Mouse (Mus musculus) activated CD4-positive, CD25-positive, alpha-beta regulatory T cell, adult 4 months (primary cell): ENCODE measurements around the gene Midn. TPM values are rescaled to one million over a fixed set of nuclear protein-coding genes. Genes with fewer than 3 reads are reported as not detected.
"Not testable (repeated sequence)": the region's sequence is repeated elsewhere in the genome, so short reads cannot be mapped to it uniquely, and the experiment has no call there.

Experiments
- ATAC-seq: one replicate; pipeline ENCODE4 v1.8.0; 2017
- polyA plus RNA-seq, 2 experiments: library from polyadenylated mRNA; unstranded; fragments of 100-300 nt; shearing (Covaris generic); gene quantifications; one replicate each; pipeline ENCODE4 v1.2.1; 2017

Gene Midn
- polyA plus RNA-seq, 2 experiments from 2014 or later: 7.3 to 9.2 TPM

- ATAC-seq: peak; percentile 3
Measured at GRCm38 (mm10) chr10:80159021-80159560, 11.0 kb downstream of the Midn start.

DNA sequence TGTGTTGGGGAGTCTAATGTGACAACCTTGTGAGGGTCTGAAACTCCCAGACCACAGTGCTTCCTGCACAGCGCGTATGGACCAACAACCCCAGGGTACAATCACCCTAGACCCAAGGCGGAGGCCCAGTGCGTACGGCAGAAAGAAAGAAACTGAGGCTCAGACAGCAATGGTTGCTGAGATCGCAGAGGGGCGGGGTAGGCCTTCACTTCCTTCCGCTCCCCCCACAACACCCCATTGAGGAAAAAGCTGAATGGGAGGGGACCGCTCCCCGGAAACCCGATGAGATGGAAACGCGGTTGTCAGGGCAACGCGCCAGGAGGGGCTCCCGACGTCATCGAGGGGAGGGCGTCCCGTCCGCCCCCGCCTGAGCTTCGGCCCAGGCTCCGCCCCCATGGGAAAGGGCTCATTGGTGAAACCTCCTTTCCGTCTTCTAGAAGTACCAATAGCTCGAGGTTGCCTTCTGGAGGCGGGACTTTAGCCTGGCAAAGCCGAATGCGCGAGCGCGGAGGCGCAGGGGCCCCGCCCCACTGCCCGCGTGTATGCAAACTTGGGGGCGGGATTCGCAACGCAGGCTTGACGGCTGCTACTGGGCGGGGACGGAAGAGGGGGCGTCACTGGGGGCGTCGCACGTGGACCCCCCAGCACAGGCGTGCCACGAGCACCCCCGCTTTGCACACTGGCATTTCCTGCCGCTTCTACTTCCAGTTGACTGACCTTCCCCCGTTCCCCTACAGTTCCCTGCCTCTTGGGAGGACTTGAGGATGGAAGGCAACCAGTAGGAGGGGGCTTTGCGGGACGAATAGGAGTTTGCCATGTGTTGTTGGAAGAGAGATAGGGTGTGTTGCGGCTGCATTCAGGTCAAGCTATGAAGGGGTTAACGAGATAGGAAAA is 11.7 kb downstream of the Midn start:
- peak; percentile 77 for ATAC-seq

GRCm38 (mm10) chr10:80160455-80161371 is 12.6 kb downstream of the Midn start:
- no peak for ATAC-seq

DNA sequence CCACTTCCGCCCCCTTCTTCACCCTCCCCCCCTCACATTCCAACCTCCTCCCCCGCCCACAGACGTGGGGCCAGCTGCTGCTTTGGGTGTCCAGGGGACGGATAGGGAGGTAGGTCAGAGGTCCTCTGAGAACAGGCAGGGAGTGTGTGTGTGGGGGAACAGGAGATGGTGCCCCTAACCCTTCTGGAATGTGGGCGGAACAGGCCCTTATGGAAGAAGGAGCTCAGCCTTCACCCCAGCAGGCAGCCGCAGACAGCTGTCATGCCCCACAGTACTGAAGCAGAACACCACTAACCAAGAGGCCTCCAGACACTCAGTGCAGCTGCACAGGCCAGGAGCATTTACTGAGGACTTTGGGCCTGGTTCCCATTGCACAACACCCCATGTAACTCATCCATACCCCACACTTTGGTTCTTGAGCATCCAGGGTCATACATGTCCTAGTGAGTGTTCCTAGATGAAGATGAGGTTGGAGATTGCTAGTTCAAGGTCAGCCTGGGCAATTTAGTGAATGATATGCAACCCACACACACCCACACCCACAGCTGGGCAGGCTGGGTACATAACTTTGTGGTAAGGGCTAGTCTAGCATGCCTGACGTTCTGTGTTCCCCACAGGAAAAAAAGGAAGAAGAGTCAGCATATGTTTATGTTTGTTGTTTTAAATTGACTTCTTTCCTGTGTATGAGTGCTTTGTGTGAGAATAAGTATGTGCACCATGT is 13.6 kb downstream of the Midn start:
- ATAC-seq: no peak

GRCm38 (mm10) chr10:80162243-80162608 is 14.2 kb downstream of the Midn start:
- ATAC-seq: no peak

GRCm38 (mm10) chr10:80162716-80163299 is 14.7 kb downstream of the Midn start:
- ATAC-seq: no peak

DNA sequence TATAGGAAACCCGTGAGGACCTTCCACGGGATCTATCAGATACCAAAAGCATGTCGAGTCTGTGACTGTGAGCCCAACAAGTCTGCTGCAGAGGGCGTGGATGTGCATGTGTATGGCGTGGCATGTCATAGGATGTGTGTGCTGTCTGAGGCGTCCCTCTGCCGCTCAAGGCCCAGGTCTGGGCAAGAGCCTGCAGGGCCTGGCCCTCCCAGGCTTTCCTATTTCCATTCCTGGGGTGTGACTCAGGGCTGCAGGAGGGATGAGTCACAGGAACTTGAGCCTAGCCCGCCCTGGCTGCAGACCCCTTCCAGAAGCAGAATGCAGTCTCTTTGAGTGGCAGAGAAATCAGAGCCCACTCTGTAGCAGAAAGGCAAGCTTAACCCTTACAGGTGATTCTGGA is 15.6 kb downstream of the Midn start:
- ATAC-seq: no peak

GRCm38 (mm10) chr10:80164161-80164997 is 16.3 kb downstream of the Midn start:
- ATAC-seq: no peak

- ATAC-seq: peak; percentile 17
Measured at GRCm38 (mm10) chr10:80164998-80165344, 16.9 kb downstream of the Midn start.

DNA sequence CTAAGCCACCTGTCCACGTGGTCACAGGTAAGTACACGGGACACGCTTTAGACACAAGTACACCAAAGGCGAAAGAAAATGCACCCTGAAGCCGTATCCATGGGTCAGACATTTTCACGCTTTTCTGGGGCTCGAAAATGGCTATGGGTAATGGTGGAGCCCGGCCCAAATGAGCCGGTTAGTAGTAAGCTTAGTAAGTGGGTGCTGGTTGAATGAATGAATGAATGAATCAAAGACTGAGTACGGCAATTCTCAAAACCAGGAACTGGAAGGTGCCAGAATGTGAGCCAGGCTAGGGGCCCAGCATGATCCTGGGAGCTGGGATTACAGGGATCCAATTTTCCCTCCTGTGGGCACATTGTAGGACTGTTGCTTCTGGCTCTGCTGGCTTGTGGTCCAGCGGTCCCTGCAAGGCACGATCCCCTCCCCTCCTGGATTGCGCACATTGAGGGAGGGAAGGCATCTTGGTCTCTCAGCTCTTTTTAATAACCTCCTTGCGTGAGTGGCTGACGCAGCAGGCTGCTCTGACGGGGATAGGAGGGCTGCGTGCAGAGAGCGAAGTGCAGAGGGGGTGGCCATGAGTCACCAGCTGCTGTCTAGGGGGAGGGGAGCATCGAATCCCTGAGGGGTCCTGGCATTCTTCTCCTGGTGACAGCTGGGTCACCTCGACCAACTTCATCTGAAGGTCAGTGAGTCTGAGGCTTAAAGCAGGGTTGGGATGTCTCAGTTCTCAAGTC is 17.5 kb downstream of the Midn start, which contains the start of gene Cirbp:
Gene Cirbp, plus strand, starts transcription at position 594 of the 737 bp plus-strand sequence.
- ATAC-seq: no peak

DNA sequence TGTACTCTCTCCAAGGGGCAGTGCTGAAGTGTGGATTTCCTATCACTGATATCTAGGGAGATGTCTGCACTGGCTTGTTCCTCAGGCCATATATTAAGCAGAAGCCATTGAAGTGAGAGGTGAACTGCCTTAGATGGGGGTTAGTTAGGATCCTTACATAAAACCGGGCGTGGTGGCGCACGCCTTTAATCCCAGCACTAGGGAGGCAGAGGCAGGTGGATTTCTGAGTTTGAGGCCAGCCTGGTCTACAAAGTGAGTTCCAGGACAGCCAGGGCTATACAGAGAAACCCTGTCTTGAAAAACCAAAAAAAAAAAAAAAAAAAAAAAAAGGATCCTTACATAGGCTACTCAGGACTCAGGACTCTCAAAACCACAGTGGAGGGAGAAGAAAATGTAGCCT is 18.1 kb downstream of the Midn start:
- not testable (repeated sequence) for ATAC-seq

DNA sequence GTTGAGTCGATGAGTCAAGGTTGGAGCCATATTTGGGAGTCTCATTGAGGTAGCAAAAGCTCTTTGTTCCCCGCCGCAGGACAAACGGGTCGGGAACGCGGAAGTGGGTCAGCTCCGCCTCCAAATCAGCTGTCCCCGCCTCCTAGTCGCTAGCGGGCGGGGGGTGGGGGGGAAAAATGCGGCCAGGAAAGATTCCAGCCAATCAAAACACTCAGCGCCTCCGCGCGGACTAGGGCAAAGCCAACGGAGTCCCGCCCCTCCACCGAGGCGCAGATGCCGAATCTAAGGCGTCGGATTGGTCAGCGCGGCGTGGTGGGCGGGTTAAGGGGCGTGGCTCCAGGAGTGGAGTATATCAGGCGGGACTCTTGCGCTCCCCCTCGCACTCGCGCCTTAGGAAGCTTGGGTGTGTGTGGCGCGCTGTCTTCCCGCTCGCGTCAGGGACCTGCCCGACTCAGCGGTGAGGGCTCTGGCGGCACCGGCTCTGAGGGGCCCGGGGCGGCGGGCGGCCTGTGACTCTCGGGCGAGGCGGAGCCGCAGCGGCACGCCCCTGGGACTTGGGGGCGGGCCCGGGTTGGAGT is 19.5 kb downstream of the Midn start:
- peak; percentile 88 for ATAC-seq

DNA sequence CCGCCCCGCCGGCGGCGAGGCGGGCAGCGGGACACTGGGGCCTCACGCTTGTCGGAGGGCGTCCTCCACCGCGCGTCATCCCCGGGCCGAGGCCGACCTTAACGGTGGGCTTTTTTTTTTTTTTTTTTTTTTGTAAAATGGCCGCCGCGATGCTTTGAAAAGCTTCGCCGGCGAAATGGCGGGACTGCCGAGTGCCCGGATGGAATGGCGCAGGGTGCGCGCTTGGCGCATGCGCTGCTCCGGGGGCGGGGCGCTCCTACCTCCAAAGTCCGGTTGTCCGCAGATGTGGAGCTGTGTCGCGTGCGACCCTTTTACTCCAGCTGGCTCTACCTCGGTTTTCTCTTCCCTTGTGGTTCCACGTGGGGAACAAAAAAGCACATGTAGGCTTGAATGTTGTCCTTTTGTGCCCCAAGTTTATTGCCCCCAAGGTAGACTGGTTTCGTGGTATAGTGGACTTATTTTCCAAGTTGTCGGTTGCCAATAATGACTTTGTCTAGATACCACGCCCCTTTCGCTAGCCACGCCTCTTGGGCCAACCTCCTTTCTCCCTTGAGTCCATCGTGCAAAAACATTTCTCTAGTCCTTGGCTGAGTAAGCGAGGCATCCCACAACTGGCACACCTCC is 20.1 kb downstream of the Midn start:
- no peak for ATAC-seq

GRCm38 (mm10) chr10:80169070-80169469 is 21.0 kb downstream of the Midn start:
- ATAC-seq: no peak

- ATAC-seq: no peak
Measured at GRCm38 (mm10) chr10:80169651-80170050, 21.6 kb downstream of the Midn start.

DNA sequence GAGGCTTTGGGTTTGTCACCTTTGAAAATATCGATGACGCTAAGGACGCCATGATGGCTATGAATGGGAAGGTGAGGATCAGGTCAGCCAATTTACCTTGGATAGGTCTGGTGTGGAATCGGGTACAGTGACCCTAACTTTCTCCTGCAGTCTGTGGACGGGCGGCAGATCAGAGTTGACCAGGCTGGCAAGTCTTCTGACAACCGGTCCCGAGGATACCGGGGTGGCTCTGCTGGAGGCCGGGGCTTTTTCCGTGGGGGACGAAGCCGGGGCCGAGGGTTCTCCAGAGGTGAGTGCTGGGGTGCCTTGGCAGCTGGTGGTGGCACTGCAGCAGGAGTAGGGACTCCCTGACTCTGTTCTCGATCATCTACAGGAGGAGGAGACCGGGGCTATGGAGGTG is 22.0 kb downstream of the Midn start:
- no peak for ATAC-seq

DNA sequence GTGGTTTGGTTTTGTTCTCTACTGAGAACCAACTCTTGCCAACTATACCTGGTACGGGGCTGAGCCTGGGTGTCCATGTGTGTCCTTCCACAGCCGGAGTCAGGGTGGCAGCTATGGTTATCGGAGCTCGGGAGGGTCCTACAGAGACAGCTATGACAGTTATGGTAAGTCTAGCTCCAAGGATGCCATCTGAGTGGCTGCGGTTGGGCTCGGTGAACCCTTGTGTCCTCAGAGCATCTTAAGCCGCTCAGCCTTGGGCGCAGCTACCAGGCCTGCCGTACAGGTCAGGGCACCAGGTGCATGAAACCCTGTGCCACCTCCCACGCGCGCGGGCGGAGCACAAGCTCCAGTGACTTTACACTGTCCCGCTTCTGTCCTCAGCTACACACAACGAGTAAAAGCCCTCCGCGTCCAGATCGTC is 22.5 kb downstream of the Midn start:
- ATAC-seq: no peak

GRCm38 (mm10) chr10:80171252-80171651 is 23.2 kb downstream of the Midn start:
- ATAC-seq: no peak

GRCm38 (mm10) chr10:80171760-80172526 is 23.9 kb downstream of the Midn start:
- no peak for ATAC-seq
